Mouse (Mus musculus): ENCODE measurements around the gene Nhlrc4.

- TF ChIP-seq CTCF (IDR thresholded peaks at IDR 0.05; ENCODE audit: low read depth) (no peak), EP300 (optimal IDR thresholded peaks at IDR 0.05) (no peak)
Observed at GRCm38 (mm10) chr17:25941511-25942241, 3.1 kb downstream of the Nhlrc4 start.

All from stomach, postnatal 0 days (tissue).